Mouse (Mus musculus): ENCODE data around the gene Rbp4.

DNA sequence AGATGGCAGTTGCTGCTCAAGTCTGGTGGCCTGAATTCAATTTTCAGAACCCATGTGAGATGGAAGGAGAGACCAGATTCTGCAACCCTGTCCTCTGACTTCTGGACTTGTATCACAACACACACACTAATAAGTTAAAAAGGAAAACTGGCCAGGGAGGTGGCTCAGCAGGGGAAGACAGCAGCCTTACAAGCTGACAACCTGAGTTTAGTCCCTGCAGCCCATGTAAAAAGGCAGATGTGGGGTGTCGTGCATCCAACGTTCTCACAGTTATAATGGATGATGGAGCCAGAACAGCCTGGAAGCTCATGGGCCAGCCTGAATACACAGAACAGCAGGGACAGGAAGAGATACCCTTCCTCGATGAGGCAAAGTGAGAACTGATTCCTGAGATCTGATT is 43.7 kb downstream of the Rbp4 start:
- TF ChIP-seq CTCF (IDR thresholded peaks at IDR 0.05; ENCODE audit: extremely low read depth, insufficient read length, insufficient replicate concordance, low read depth, low read length) (no peak), POLR2A (IDR thresholded peaks at IDR 0.05; ENCODE audit: low read depth, low read length) (no peak)

All from small intestine, adult 2 months (tissue).